Mouse (Mus musculus) megakaryocyte, embryonic 14.5 days (primary cell): ENCODE results near the gene Tmed2.

Source experiments
- FLI1 ChIP-seq: IDR thresholded peaks from 2 replicates; pipeline ENCODE4 v1.6.1; 2012; ENCODE audit warnings: low read length, inconsistent platforms, mixed read lengths
- GATA1 ChIP-seq: IDR thresholded peaks from 3 replicates; pipeline ENCODE4 v1.6.1; 2012; ENCODE audit warnings: mixed read lengths, low read length, inconsistent platforms, borderline replicate concordance

GRCm38 (mm10) chr5:124555145-124555544 lies 14.7 kb downstream of the Tmed2 start:
- TF ChIP-seq GATA1 (no peak), FLI1 (no peak)
